Mouse (Mus musculus): ENCODE results near the gene Hist1h2ak. TPM values are rescaled to one million over a fixed set of nuclear protein-coding genes. Genes with fewer than 3 reads are reported as not detected.
A peak's percentile ranks its signal among the peaks of the same experiment; 100 is the strongest.
"Not testable (repeated sequence)": the region's sequence is repeated elsewhere in the genome, so short reads cannot be mapped to it uniquely, and the experiment has no call there.

The Hist1h2ak gene
- polyA plus RNA-seq, 1 experiment = 2.4 TPM

- no peak overlapping the region for H3K4me3 ChIP-seq (ENCODE audit: control insufficient read depth, low read depth, low read length)
- TF ChIP-seq POLR2A (IDR thresholded peaks at IDR 0.05; ENCODE audit: control insufficient read depth, low read depth, low read length) (no peak), CTCF (IDR thresholded peaks at IDR 0.05; ENCODE audit: control insufficient read depth, insufficient read depth, insufficient replicate concordance, low read depth, low read length) (no peak)
Measured at GRCm38 (mm10) chr13:21722373-21722925, 31.2 kb downstream of the Hist1h2ak start.

GRCm38 (mm10) chr13:21721757-21722372 lies 31.8 kb downstream of the Hist1h2ak start, which contains the start of gene Hist1h2bm:
TSS of gene Hist1h2bm (plus strand) at chr13:21722044.
- Histone ChIP-seq H3K4me3 (ENCODE audit: control insufficient read depth, low read depth, low read length) (peak within 1 kb of the TSS; percentile 39), H3K27ac (ENCODE audit: control insufficient read depth, insufficient read depth, low read depth, low read length) (peak within 1 kb of the TSS; percentile 69)
- not testable (repeated sequence) for H3K4me1 ChIP-seq (ENCODE audit: control insufficient read depth, insufficient read depth, low read length); H3K27me3 ChIP-seq (ENCODE audit: control insufficient read depth, insufficient read depth, low read length); H3K36me3 ChIP-seq (ENCODE audit: control insufficient read depth, insufficient read depth, low read length)
- TF ChIP-seq POLR2A (IDR thresholded peaks at IDR 0.05; ENCODE audit: control insufficient read depth, low read depth, low read length) = peak; percentile 59; the same call in 1 of the 2 replicates

More at GRCm38 (mm10) chr13:21722373-21722925, 31.2 kb downstream of the Hist1h2ak start:
- Histone ChIP-seq H3K4me1 (ENCODE audit: control insufficient read depth, insufficient read depth, low read length) (peaks cover 4% of the 10 kb centered on the region; the same call in 1 of the 2 replicates), H3K36me3 (ENCODE audit: control insufficient read depth, insufficient read depth, low read length) (no peaks in the 10 kb centered on the region), H3K27me3 (ENCODE audit: control insufficient read depth, insufficient read depth, low read length) (no peaks in the 10 kb centered on the region), H3K27ac (ENCODE audit: control insufficient read depth, insufficient read depth, low read depth, low read length) (peak overlapping the region; percentile 63)

GRCm38 (mm10) chr13:21721107-21721756 lies 32.4 kb downstream of the Hist1h2ak start:
- not testable (repeated sequence) for H3K4me1 ChIP-seq (ENCODE audit: control insufficient read depth, insufficient read depth, low read length); H3K36me3 ChIP-seq (ENCODE audit: control insufficient read depth, insufficient read depth, low read length); H3K27me3 ChIP-seq (ENCODE audit: control insufficient read depth, insufficient read depth, low read length)
- peak overlapping the region; percentile 39 for H3K4me3 ChIP-seq (ENCODE audit: control insufficient read depth, low read depth, low read length)
- peak overlapping the region; percentile 69; the same call in 1 of the 2 replicates for H3K27ac ChIP-seq (ENCODE audit: control insufficient read depth, insufficient read depth, low read depth, low read length)

GRCm38 (mm10) chr13:21718381-21719080 lies 35.1 kb downstream of the Hist1h2ak start:
- no peak for TF ChIP-seq CTCF (IDR thresholded peaks at IDR 0.05; ENCODE audit: control insufficient read depth, insufficient read depth, insufficient replicate concordance, low read depth, low read length)
- TF ChIP-seq POLR2A (IDR thresholded peaks at IDR 0.05; ENCODE audit: control insufficient read depth, low read depth, low read length) = no peak
- H3K27me3 ChIP-seq (ENCODE audit: control insufficient read depth, insufficient read depth, low read length) = no peaks in the 10 kb centered on the region
- no peak overlapping the region for H3K4me3 ChIP-seq (ENCODE audit: control insufficient read depth, low read depth, low read length)
- peak overlapping the region; percentile 44; the same call in 1 of the 2 replicates for H3K27ac ChIP-seq (ENCODE audit: control insufficient read depth, insufficient read depth, low read depth, low read length)
- H3K36me3 ChIP-seq (ENCODE audit: control insufficient read depth, insufficient read depth, low read length) = no peaks in the 10 kb centered on the region
- H3K4me1 ChIP-seq (ENCODE audit: control insufficient read depth, insufficient read depth, low read length) = peaks cover 9% of the 10 kb centered on the region

DNA sequence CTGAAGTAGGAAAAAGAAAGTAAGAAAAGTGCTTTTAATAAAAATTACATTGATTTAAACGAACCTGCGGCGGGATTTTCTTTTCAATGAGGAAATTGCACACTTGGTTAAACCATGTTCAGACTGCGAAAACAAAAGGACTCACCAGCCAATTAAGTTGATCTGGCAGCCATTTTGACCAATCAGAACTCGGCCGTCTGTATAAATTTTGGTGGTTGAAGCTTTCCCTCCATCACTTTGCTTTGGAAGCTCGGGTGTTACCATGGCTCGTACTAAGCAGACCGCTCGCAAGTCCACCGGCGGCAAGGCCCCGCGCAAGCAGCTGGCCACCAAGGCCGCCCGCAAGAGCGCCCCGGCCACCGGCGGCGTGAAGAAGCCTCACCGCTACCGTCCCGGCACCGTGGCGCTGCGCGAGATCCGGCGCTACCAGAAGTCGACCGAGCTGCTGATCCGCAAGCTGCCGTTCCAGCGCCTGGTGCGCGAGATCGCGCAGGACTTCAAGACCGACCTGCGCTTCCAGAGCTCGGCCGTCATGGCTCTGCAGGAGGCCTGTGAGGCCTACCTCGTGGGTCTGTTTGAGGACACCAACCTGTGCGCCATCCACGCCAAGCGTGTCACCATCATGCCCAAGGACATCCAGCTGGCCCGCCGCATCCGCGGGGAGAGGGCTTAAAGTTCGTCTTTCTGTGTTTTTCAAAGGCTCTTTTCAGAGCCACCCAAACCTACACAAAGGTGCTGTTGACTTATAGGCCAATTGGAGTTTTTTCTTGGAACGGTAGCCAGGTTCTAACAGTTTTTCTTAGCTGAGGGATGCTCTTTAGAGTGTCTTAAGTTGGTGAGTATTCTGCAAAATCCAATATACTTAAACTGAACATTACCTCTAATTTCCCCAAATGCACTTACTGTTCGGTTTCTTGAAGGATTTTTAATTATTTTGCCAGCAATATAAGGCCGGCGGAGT lies 36.0 kb downstream of the Hist1h2ak start, which contains the start of gene Hist1h3h:
Hist1h3h (plus strand) TSS at position 263 of the 961 bp plus-strand sequence.
- H3K4me3 ChIP-seq (ENCODE audit: control insufficient read depth, low read depth, low read length) = peak within 1 kb of the TSS; percentile 50
- H3K27me3 ChIP-seq (ENCODE audit: control insufficient read depth, insufficient read depth, low read length); H3K36me3 ChIP-seq (ENCODE audit: control insufficient read depth, insufficient read depth, low read length); H3K4me1 ChIP-seq (ENCODE audit: control insufficient read depth, insufficient read depth, low read length): not testable (repeated sequence)
- peak within 1 kb of the TSS; percentile 66 for H3K27ac ChIP-seq (ENCODE audit: control insufficient read depth, insufficient read depth, low read depth, low read length)

DNA sequence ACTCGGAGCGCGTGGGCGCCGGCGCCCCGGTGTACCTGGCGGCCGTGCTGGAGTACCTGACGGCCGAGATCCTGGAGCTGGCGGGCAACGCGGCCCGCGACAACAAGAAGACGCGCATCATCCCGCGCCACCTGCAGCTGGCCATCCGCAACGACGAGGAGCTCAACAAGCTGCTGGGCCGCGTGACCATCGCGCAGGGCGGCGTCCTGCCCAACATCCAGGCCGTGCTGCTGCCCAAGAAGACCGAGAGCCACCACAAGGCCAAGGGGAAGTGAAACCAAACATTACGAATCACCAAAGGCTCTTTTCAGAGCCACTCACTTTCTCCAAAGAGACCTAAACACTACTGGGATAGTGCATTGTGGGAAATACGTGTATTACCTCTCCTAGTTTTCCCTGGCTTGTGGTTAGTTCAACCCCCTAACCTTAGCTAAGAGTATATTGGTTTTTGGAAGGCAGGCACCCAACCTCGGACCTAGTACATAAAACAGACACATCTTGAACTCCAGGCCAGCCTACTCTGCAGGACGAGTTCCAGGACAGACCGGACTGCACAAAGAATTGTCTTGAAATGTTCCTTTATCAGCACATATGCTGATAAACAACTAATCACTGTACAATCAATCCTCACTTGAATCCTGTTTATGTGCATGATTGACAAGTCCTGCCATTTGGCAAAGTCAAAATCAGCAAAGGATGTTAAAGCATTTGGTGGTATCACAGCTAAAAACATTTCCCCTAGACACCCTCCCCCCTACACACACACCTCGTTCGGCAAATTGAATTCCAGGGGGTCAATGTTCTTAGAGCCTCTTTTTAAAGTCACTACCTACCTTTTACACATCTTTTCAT lies 36.9 kb downstream of the Hist1h2ak start:
- H3K4me3 ChIP-seq (ENCODE audit: control insufficient read depth, low read depth, low read length) = peak overlapping the region; percentile 50
- not testable (repeated sequence) for H3K36me3 ChIP-seq (ENCODE audit: control insufficient read depth, insufficient read depth, low read length); H3K4me1 ChIP-seq (ENCODE audit: control insufficient read depth, insufficient read depth, low read length); H3K27me3 ChIP-seq (ENCODE audit: control insufficient read depth, insufficient read depth, low read length)
- H3K27ac ChIP-seq (ENCODE audit: control insufficient read depth, insufficient read depth, low read depth, low read length) = peak overlapping the region; percentile 36

Data from testis, adult 2 months (tissue).